Mouse (Mus musculus): ENCODE results near the gene Vmn1r221. TPM values are rescaled to one million over a fixed set of nuclear protein-coding genes. Genes with fewer than 3 reads are reported as not detected.

The Vmn1r221 gene
- polyA plus RNA-seq, 1 experiment, result not detected

- Histone ChIP-seq H3K36me3 (ENCODE audit: control insufficient read depth) (no peaks in the 10 kb centered on the region), H3K4me3 (replicated peaks) (peak overlapping the region; percentile 39), H3K4me1 (ENCODE audit: control insufficient read depth) (peaks cover 4% of the 10 kb centered on the region), H3K27me3 (ENCODE audit: control insufficient read depth) (peaks cover 4% of the 10 kb centered on the region), H3K9me3 (ENCODE audit: control insufficient read depth, low read length) (no peaks in the 10 kb centered on the region)
- no peak for TF ChIP-seq GATA1 (IDR thresholded peaks at IDR 0.05; ENCODE audit: low read length)
- no peak for TF ChIP-seq TAL1 (IDR thresholded peaks at IDR 0.05; ENCODE audit: low read length)
Observed at GRCm38 (mm10) chr13:23270321-23271101, 56.6 kb downstream of the Vmn1r221 start.

Other genes starting within 250 kb of the Vmn1r221 start
- gene Vmn1r213, start 206.5 kb upstream of the Vmn1r221 start, polyA plus RNA-seq (2012), result not detected in 2 replicates
- gene Vmn1r214, start 183.7 kb upstream of the Vmn1r221 start, polyA plus RNA-seq (2012), result not detected in 2 replicates
- not detected in 2 replicates for gene Vmn1r215, start 146.1 kb upstream of the Vmn1r221 start, polyA plus RNA-seq (2012)
- not detected in 2 replicates for gene Vmn1r217, start 95.9 kb upstream of the Vmn1r221 start, polyA plus RNA-seq (2012)
- not detected in 2 replicates for gene Vmn1r218, start 81.0 kb upstream of the Vmn1r221 start, polyA plus RNA-seq (2012)
- not detected in 2 replicates for gene Vmn1r219, start 54.8 kb upstream of the Vmn1r221 start, polyA plus RNA-seq (2012)
- gene Vmn1r220, start 26.2 kb upstream of the Vmn1r221 start, polyA plus RNA-seq (2012), result not detected in 2 replicates
- gene Vmn1r222, start 21.8 kb downstream of the Vmn1r221 start, polyA plus RNA-seq (2012), result not detected in 2 replicates
- not detected in 2 replicates for gene Vmn1r223, start 33.0 kb downstream of the Vmn1r221 start, polyA plus RNA-seq (2012)
- gene Zfp322a, start 155.1 kb downstream of the Vmn1r221 start, polyA plus RNA-seq (2012), result 0.01 TPM in 2 replicates
- gene Abt1, start 209.7 kb downstream of the Vmn1r221 start, polyA plus RNA-seq (2012), result 0.76 and 0.84 TPM in 2 replicates